Mouse (Mus musculus): Measurements from ENCODE around the gene Maml2.

GRCm38 (mm10) chr9:13566154-13566885 is 268.6 kb downstream of the Maml2 start:
- TF ChIP-seq CTCF (IDR thresholded peaks at IDR 0.05; ENCODE audit: low read depth), result no peak
- no peak for TF ChIP-seq EP300 (IDR thresholded peaks at IDR 0.05; ENCODE audit: low read depth)
